Comparison of ENCODE assay signal across 29 mouse cellular contexts in genomic region chr9:31010749-31011148, GRCm38 (mm10). TPM values are rescaled to one million over a fixed set of nuclear protein-coding genes. Genes with fewer than 3 reads are reported as not detected.
A peak's percentile ranks its signal among the peaks of the same experiment; 100 is the strongest.
DNase-seq lines count a peak whose midpoint lies in the region; ATAC-seq and TF ChIP-seq lines count a peak whose summit lies in the region.
"Had no signal": no experiment of that assay in that cellular context is flagged by ENCODE, and none has a peak within 500 bp of the region (broad histone marks: within the 10 kb centered on the region; RNA-seq: fewer than 3 reads in every experiment).

No protein-coding gene starts in this region.

- no peak for TF ChIP-seq CTCF in stomach, postnatal 0 days (IDR thresholded peaks at IDR 0.05; ENCODE audit: low read depth)

- no peak overlapping the region for H3K4me2 ChIP-seq in heart, embryonic 13.5 days
- no peak overlapping the region for H3K4me2 ChIP-seq in heart, embryonic 11.5 days
- no peak overlapping the region for H3K4me2 ChIP-seq in stomach, embryonic 14.5 days (replicated peaks; ENCODE audit: low read depth, low read length)
- no peak overlapping the region for H3K4me2 ChIP-seq in stomach, postnatal 0 days (replicated peaks; ENCODE audit: low read depth)
- H3K4me2 ChIP-seq in hindbrain, embryonic 16.5 days (ENCODE audit: low read length), result no peak overlapping the region
- H3K4me2 ChIP-seq: hindbrain, embryonic 12.5 days; limb, embryonic 12.5 days; liver, embryonic 15.5 days; midbrain, embryonic 15.5 days; neural tube, embryonic 15.5 days had no signal

- no peak for TF ChIP-seq EP300 in stomach, postnatal 0 days (optimal IDR thresholded peaks at IDR 0.05)

- H3K4me3 ChIP-seq in heart, embryonic 13.5 days, result no peak overlapping the region
- H3K4me3 ChIP-seq in heart, embryonic 11.5 days (ENCODE audit: low read depth, low read length), result no peak overlapping the region
- H3K4me3 ChIP-seq in stomach, embryonic 14.5 days (ENCODE audit: low read depth, low read length), result no peak overlapping the region
- H3K4me3 ChIP-seq in stomach, postnatal 0 days (ENCODE audit: low read depth, low read length), result no peak overlapping the region
- no peak overlapping the region for H3K4me3 ChIP-seq in hindbrain, embryonic 16.5 days (ENCODE audit: low read length)
- H3K4me3 ChIP-seq: erythroblast, embryonic 14.5 days; hindbrain, embryonic 12.5 days; limb, embryonic 12.5 days; liver, embryonic 15.5 days; midbrain, embryonic 10.5 days; midbrain, embryonic 15.5 days; neural tube, embryonic 15.5 days had no signal

- H3K27me3 ChIP-seq in heart, embryonic 13.5 days (replicated peaks), result no peaks in the 10 kb centered on the region
- H3K27me3 ChIP-seq in heart, embryonic 11.5 days (ENCODE audit: control insufficient read depth, insufficient read depth, low read length), result no peaks in the 10 kb centered on the region
- H3K27me3 ChIP-seq in stomach, embryonic 14.5 days (ENCODE audit: control insufficient read depth, insufficient read depth, low read length), result no peaks in the 10 kb centered on the region
- no peaks in the 10 kb centered on the region for H3K27me3 ChIP-seq in stomach, postnatal 0 days (ENCODE audit: control insufficient read depth, insufficient read depth, low read length)
- H3K27me3 ChIP-seq in hindbrain, embryonic 16.5 days (replicated peaks; ENCODE audit: control insufficient read depth, insufficient read depth, low read length), result no peaks in the 10 kb centered on the region
- H3K27me3 ChIP-seq: hindbrain, embryonic 12.5 days; limb, embryonic 12.5 days; liver, embryonic 15.5 days; midbrain, embryonic 15.5 days; neural tube, embryonic 15.5 days had no signal

- peak; percentile 13 to 19 for DNase-seq in left cerebral cortex, postnatal 14 days (ENCODE audit: low spot score in 2 of 2)
- DNase-seq in left cerebral cortex, adult 9 months (ENCODE audit: low spot score in 2 of 2), result no peak
- no peak for DNase-seq in stomach, postnatal 0 days (ENCODE audit: low spot score)
- DNase-seq: adrenal gland, adult 2 months; adrenal gland, postnatal 36 days; cerebellum, adult 2 months; cerebellum, postnatal 14 days; gastrocnemius, postnatal 10 days; heart, postnatal 36 days; kidney, adult 11 months; kidney, postnatal 14 days; lung, postnatal 14 days; retina, postnatal 1 day; right cerebral cortex, postnatal 25 days; spleen, adult 18-20 months; thymus, postnatal 4 days had no signal

- intact Hi-C loops in left cerebral cortex, postnatal 14 days (cut with DNase I), result no loop called here

- no peaks in the 10 kb centered on the region for H3K9me3 ChIP-seq in heart, embryonic 13.5 days
- no peaks in the 10 kb centered on the region for H3K9me3 ChIP-seq in heart, embryonic 11.5 days (replicated peaks; ENCODE audit: control insufficient read depth, low read length)
- H3K9me3 ChIP-seq in stomach, embryonic 14.5 days (ENCODE audit: control insufficient read depth, low read depth, low read length), result no peaks in the 10 kb centered on the region
- no peaks in the 10 kb centered on the region for H3K9me3 ChIP-seq in stomach, postnatal 0 days (ENCODE audit: control insufficient read depth, low read length)
- H3K9me3 ChIP-seq in hindbrain, embryonic 16.5 days (ENCODE audit: control insufficient read depth, low read length), result no peaks in the 10 kb centered on the region
- H3K9me3 ChIP-seq: hindbrain, embryonic 12.5 days; limb, embryonic 12.5 days; liver, embryonic 15.5 days; midbrain, embryonic 10.5 days; midbrain, embryonic 15.5 days; neural tube, embryonic 15.5 days had no signal

- ATAC-seq in heart, embryonic 13.5 days (ENCODE audit: extremely low read depth, insufficient number of reproducible peaks, low FRiP score, low TSS enrichment), result no peak
- ATAC-seq in heart, embryonic 11.5 days (replicated peaks; ENCODE audit: insufficient number of reproducible peaks, low FRiP score, low TSS enrichment), result no peak
- ATAC-seq in stomach, embryonic 14.5 days (ENCODE audit: insufficient number of reproducible peaks, insufficient read depth, low FRiP score, low read depth), result no peak
- no peak for ATAC-seq in stomach, postnatal 0 days (ENCODE audit: low FRiP score, low TSS enrichment)
- ATAC-seq in hindbrain, embryonic 16.5 days, result no peak
- ATAC-seq: activated CD4-positive, CD25-positive, alpha-beta regulatory T cell, adult 4 months; CD4-positive, CD25-positive, alpha-beta regulatory T cell, adult 4 months; midbrain, embryonic 15.5 days had no signal

- no peaks in the 10 kb centered on the region for H3K36me3 ChIP-seq in heart, embryonic 13.5 days
- no peaks in the 10 kb centered on the region for H3K36me3 ChIP-seq in heart, embryonic 11.5 days (ENCODE audit: control insufficient read depth, insufficient read depth, low read length)
- no peaks in the 10 kb centered on the region for H3K36me3 ChIP-seq in stomach, embryonic 14.5 days (ENCODE audit: control insufficient read depth, insufficient read depth, low read length)
- H3K36me3 ChIP-seq in stomach, postnatal 0 days (ENCODE audit: control insufficient read depth, insufficient read depth, low read length), result no peaks in the 10 kb centered on the region
- H3K36me3 ChIP-seq in hindbrain, embryonic 16.5 days (ENCODE audit: control insufficient read depth, insufficient read depth, low read length), result no peaks in the 10 kb centered on the region
- H3K36me3 ChIP-seq: hindbrain, embryonic 12.5 days; limb, embryonic 12.5 days; liver, embryonic 15.5 days; midbrain, embryonic 10.5 days; midbrain, embryonic 15.5 days; neural tube, embryonic 15.5 days had no signal

- H3K27ac ChIP-seq in heart, embryonic 13.5 days (replicated peaks), result peak overlapping the region; percentile 77; the same call in 1 of the 2 replicates
- no peak overlapping the region for H3K27ac ChIP-seq in heart, embryonic 11.5 days (ENCODE audit: low read depth, low read length)
- peak overlapping the region; percentile 46; the same call in 1 of the 2 replicates for H3K27ac ChIP-seq in stomach, embryonic 14.5 days (ENCODE audit: low read length)
- H3K27ac ChIP-seq in stomach, postnatal 0 days (replicated peaks), result no peak overlapping the region
- no peak overlapping the region for H3K27ac ChIP-seq in hindbrain, embryonic 16.5 days (ENCODE audit: low read depth, low read length)
- H3K27ac ChIP-seq: hindbrain, embryonic 12.5 days; limb, embryonic 12.5 days; liver, embryonic 15.5 days; midbrain, embryonic 10.5 days; midbrain, embryonic 15.5 days; neural tube, embryonic 15.5 days had no signal

- peaks cover 19% of the 10 kb centered on the region for H3K4me1 ChIP-seq in heart, embryonic 13.5 days
- H3K4me1 ChIP-seq in heart, embryonic 11.5 days (ENCODE audit: control insufficient read depth, insufficient read depth, low read length), result peaks cover 8% of the 10 kb centered on the region; the same call in 1 of the 2 replicates
- H3K4me1 ChIP-seq in stomach, embryonic 14.5 days (ENCODE audit: control insufficient read depth, insufficient read depth, low read length), result no peaks in the 10 kb centered on the region
- H3K4me1 ChIP-seq in stomach, postnatal 0 days (replicated peaks; ENCODE audit: control insufficient read depth, insufficient read depth), result no peaks in the 10 kb centered on the region
- no peaks in the 10 kb centered on the region for H3K4me1 ChIP-seq in hindbrain, embryonic 16.5 days (ENCODE audit: control insufficient read depth, insufficient read depth, low read depth, low read length)
- H3K4me1 ChIP-seq: hindbrain, embryonic 12.5 days; liver, embryonic 15.5 days; midbrain, embryonic 10.5 days; midbrain, embryonic 15.5 days; neural tube, embryonic 15.5 days had no signal

- 66% methylated on average over 3 of the region's 3 CpGs for WGBS in heart, embryonic 13.5 days
- 75% methylated on average over 3 of the region's 3 CpGs for WGBS in heart, embryonic 11.5 days (ENCODE audit: insufficient replicate concordance)
- WGBS in stomach, embryonic 14.5 days, result 47% methylated on average over 3 of the region's 3 CpGs
- WGBS in stomach, postnatal 0 days, result 37% methylated on average over 3 of the region's 3 CpGs
- 66% methylated on average over 3 of the region's 3 CpGs for WGBS in hindbrain, embryonic 16.5 days

- H3K9ac ChIP-seq in heart, embryonic 13.5 days, result no peak overlapping the region
- no peak overlapping the region for H3K9ac ChIP-seq in heart, embryonic 11.5 days (ENCODE audit: low read depth, low read length)
- H3K9ac ChIP-seq in stomach, embryonic 14.5 days (replicated peaks; ENCODE audit: low read depth, low read length), result no peak overlapping the region
- no peak overlapping the region for H3K9ac ChIP-seq in stomach, postnatal 0 days (ENCODE audit: low read length)
- no peak overlapping the region for H3K9ac ChIP-seq in hindbrain, embryonic 16.5 days (ENCODE audit: low read depth, low read length)
- H3K9ac ChIP-seq: hindbrain, embryonic 12.5 days; limb, embryonic 12.5 days; liver, embryonic 15.5 days; midbrain, embryonic 15.5 days; neural tube, embryonic 15.5 days had no signal

RNA-seq across cellular contexts. Expression of gene Zbtb44, which starts 19.7 kb away (rescaled TPM):
- polyA plus RNA-seq in heart, embryonic 13.5 days (2015; fragmentation: Nextera tagmentation; extraction: Ambion mirVana), result 5.3 and 6.7 TPM in 2 replicates
- polyA plus RNA-seq in heart, embryonic 11.5 days (2014; fragmentation: Nextera tagmentation; extraction: Ambion mirVana), result 4.2 and 7.1 TPM in 2 replicates
- total RNA-seq in left cerebral cortex, postnatal 14 days (2021), result 10 to 100 TPM; 37.8 to 42.5 TPM
- polyA plus RNA-seq in stomach, embryonic 14.5 days (2014; fragmentation: Nextera tagmentation; extraction: Ambion mirVana), result 9.5 and 10.8 TPM in 2 replicates
- 6.5 and 8.2 TPM in 2 replicates for polyA plus RNA-seq in stomach, postnatal 0 days (2015; fragmentation: Nextera tagmentation; extraction: Ambion mirVana)
- polyA plus RNA-seq in hindbrain, embryonic 16.5 days (2015; fragmentation: Nextera tagmentation; extraction: Ambion mirVana), result 2.9 and 3.4 TPM in 2 replicates

Comparison
In these comparisons a context has a peak if more than half of its experiments do, and no peak if none do; other contexts are left out.
1. H3K27ac ChIP-seq: peak in heart, embryonic 13.5 days (single experiment) and stomach, embryonic 14.5 days (single experiment); none in heart, embryonic 11.5 days (single experiment), stomach, postnatal 0 days (single experiment) and hindbrain, embryonic 16.5 days (single experiment).
2. DNase-seq: peak in left cerebral cortex, postnatal 14 days (2 of 2); none in left cerebral cortex, adult 9 months (0 of 2) and stomach, postnatal 0 days (single experiment).